Mouse (Mus musculus) CH12.LX (cell line): ENCODE results near the gene Prkce.
A peak's percentile ranks its signal among the peaks of the same experiment; 100 is the strongest.

Source experiments
- BHLHE40 ChIP-seq: IDR thresholded peaks from 2 replicates; pipeline ENCODE4 v1.6.1; 2011; ENCODE audit warnings: mild to moderate bottlenecking, low read depth, low read length, improper control_type of control experiment
- CHD2 ChIP-seq: IDR thresholded peaks from 2 replicates; pipeline ENCODE4 v1.6.1; 2011; ENCODE audit warnings: low read length, improper control_type of control experiment
- CTCF ChIP-seq, 2 experiments: IDR thresholded peaks in 1 of 2; conservative IDR thresholded peaks in 1 of 2; 2 replicates each; pipeline ENCODE4 v1.5.1; 2011 to 2012; ENCODE audit warnings: low read depth in 2 of 2, low read length in 2 of 2, improper control_type of control experiment in 1 of 2, inconsistent platforms in 1 of 2, mild to moderate bottlenecking in 1 of 2, moderate library complexity in 1 of 2
- EP300 ChIP-seq: IDR thresholded peaks from 2 replicates; pipeline ENCODE4 v1.6.1; 2011; ENCODE audit warnings: low read length, improper control_type of control experiment
- GABPA ChIP-seq: IDR thresholded peaks from 2 replicates; pipeline ENCODE4 v1.6.1; 2012; ENCODE audit warnings: low read depth, low read length, improper control_type of control experiment, inconsistent platforms; ENCODE audit not compliant: insufficient replicate concordance
- USF1 ChIP-seq: IDR thresholded peaks from 2 replicates; pipeline ENCODE4 v1.6.1; 2014; ENCODE audit warnings: low read depth, mild to moderate bottlenecking, inconsistent platforms, low read length, improper control_type of control experiment
- ZC3H11A ChIP-seq: IDR thresholded peaks from 2 replicates; pipeline ENCODE4 v1.6.1; 2012; ENCODE audit warnings: low read depth, mild to moderate bottlenecking, inconsistent platforms, low read length, improper control_type of control experiment
- ZMIZ1 ChIP-seq: IDR thresholded peaks from 2 replicates; pipeline ENCODE4 v1.6.1; 2012; ENCODE audit warnings: low read depth, mild to moderate bottlenecking, inconsistent platforms, low read length, improper control_type of control experiment

DNA sequence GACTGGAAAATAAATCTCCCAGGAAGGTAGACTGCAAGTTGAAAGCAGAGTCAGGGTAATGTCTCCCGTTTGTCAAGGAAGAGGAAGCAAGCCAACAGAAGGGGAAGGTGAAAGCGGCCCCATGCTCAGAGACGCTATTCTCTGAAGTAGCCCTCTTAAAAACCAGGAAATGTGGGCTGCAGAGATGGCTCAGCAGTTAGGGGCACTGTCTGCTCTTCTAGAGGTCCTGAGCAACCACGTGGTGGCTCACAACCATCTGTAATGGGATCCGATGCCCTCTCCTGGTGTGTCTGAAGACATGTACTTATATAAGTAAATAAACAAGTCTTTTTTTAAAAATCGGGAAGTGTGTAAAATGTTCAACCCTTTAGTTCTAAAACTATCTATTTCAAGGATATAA, 327.3 kb downstream of the Prkce start:
- TF ChIP-seq USF1 (peak; percentile 19), EP300 (no peak), CTCF (conservative IDR thresholded peaks at IDR 0.05 in 1 of 2, IDR thresholded peaks at IDR 0.05 in 1 of 2; ENCODE audit: low read depth in 2 of 2, low read length in 2 of 2) (peak in 1 of 2 experiments; percentile 45; a peak in 2 of 4 replicates), CHD2 (no peak), BHLHE40 (no peak), GABPA (no peak), ZC3H11A (no peak), ZMIZ1 (no peak)
